Comparison of ENCODE assay signal across 10 mouse cellular contexts in genomic region chr7:131598483-131598824, GRCm38 (mm10). TPM values are rescaled to one million over a fixed set of nuclear protein-coding genes. Genes with fewer than 3 reads are reported as not detected.
DNase-seq lines count a peak whose midpoint lies in the region; ATAC-seq and TF ChIP-seq lines count a peak whose summit lies in the region.
"Had no signal": no experiment of that assay in that cellular context is flagged by ENCODE, and none has a peak within 500 bp of the region (broad histone marks: within the 10 kb centered on the region; RNA-seq: fewer than 3 reads in every experiment).

No protein-coding gene starts in this region.

- intact Hi-C loops in left cerebral cortex, postnatal 4 days (cut with DNase I) = no loop called here

- 6% methylated on average over 5 of the region's 5 CpGs for WGBS in kidney, postnatal 0 days

- no peak overlapping the region for H3K4me2 ChIP-seq in kidney, postnatal 0 days (ENCODE audit: low read length)

- no peaks in the 10 kb centered on the region for H3K36me3 ChIP-seq in kidney, postnatal 0 days (ENCODE audit: insufficient read depth, low read length)

- peak; percentile 44 for DNase-seq in kidney, postnatal 0 days (ENCODE audit: low spot score)
- no peak for DNase-seq in kidney, adult 11 months
- DNase-seq in left cerebral cortex, postnatal 4 days = peak; percentile 64
- peak; percentile 77 for DNase-seq in retina, embryonic 14.5 days (ENCODE audit: low spot score)
- no peak for DNase-seq in thymus, postnatal 10 days (ENCODE audit: low spot score in 2 of 2)
- no peak for DNase-seq in adipocyte (ENCODE audit: low spot score)

- TF ChIP-seq CTCF in kidney, postnatal 0 days (IDR thresholded peaks at IDR 0.05; ENCODE audit: low read depth) = peak; percentile 67
- 0 out of 2 replicates have a peak, but pooled peaks have one; percentile 16 for TF ChIP-seq CTCF in bone marrow macrophage, adult 2 months (IDR thresholded peaks at IDR 0.05; ENCODE audit: low read depth, low read length)

- no peaks in the 10 kb centered on the region for H3K4me1 ChIP-seq in kidney, postnatal 0 days (replicated peaks; ENCODE audit: insufficient read depth, low read length)
- H3K4me1 ChIP-seq in bone marrow macrophage, adult 2 months (ENCODE audit: control insufficient read depth, insufficient read depth, low read length) = no peaks in the 10 kb centered on the region

- no peak for TF ChIP-seq POLR2A in bone marrow macrophage, adult 2 months (IDR thresholded peaks at IDR 0.05; ENCODE audit: borderline replicate concordance, low read depth, low read length)

- H3K9ac ChIP-seq in kidney, postnatal 0 days (ENCODE audit: low read depth, low read length) = no peak overlapping the region

- H3K4me3 ChIP-seq in kidney, postnatal 0 days (replicated peaks; ENCODE audit: low read depth, low read length) = no peak overlapping the region
- H3K4me3 ChIP-seq in bone marrow macrophage, adult 2 months (ENCODE audit: insufficient read depth, low read length) = no peak overlapping the region

- H3K27ac ChIP-seq in kidney, postnatal 0 days = no peak overlapping the region
- H3K27ac ChIP-seq in bone marrow macrophage, adult 2 months (ENCODE audit: insufficient read depth, low read depth, low read length) = no peak overlapping the region

- ATAC-seq in kidney, postnatal 0 days (replicated peaks; ENCODE audit: low FRiP score, low read depth) = no peak
- ATAC-seq in frontal cortex, adult (ENCODE audit: low TSS enrichment) = peak; percentile 72; the same call in 1 of the 2 replicates

- H3K27me3 ChIP-seq in kidney, postnatal 0 days (ENCODE audit: insufficient read depth, low read length) = no peaks in the 10 kb centered on the region

- H3K9me3 ChIP-seq in kidney, postnatal 0 days (replicated peaks; ENCODE audit: low read length) = no peaks in the 10 kb centered on the region

RNA-seq across cellular contexts. Expression of gene Bub3, which starts 38.4 kb away (rescaled TPM):
- 136 and 142 TPM in 2 replicates for polyA plus RNA-seq in kidney, postnatal 0 days (2015; fragmentation: Nextera tagmentation; extraction: Ambion mirVana)
- polyA plus RNA-seq in bone marrow macrophage, adult 2 months (2012; ENCODE audit: insufficient read depth, insufficient read length, missing spikeins) = 80.4 and 88.3 TPM in 2 replicates
- 10 to 100 TPM; 56.6 to 59.5 TPM for total RNA-seq in left cerebral cortex, postnatal 4 days (2021)

RNA-seq across cellular contexts. Expression of gene Hmx2, which starts 49.9 kb away (rescaled TPM):
- 4.8 and 6.1 TPM in 2 replicates for polyA plus RNA-seq in kidney, postnatal 0 days (2015; fragmentation: Nextera tagmentation; extraction: Ambion mirVana)
- polyA plus RNA-seq in bone marrow macrophage, adult 2 months (2012; ENCODE audit: insufficient read depth, insufficient read length, missing spikeins) = not detected in 2 replicates
- total RNA-seq in left cerebral cortex, postnatal 4 days (2021) = not detected
- total RNA-seq: adrenal gland, adult 18-20 months; layer of hippocampus, adult 8-10 months had no signal

RNA-seq across cellular contexts. Expression of gene Hmx3, which starts 55.8 kb away (rescaled TPM):
- 0.22 TPM in 1 of 2 replicates, not detected in the other for polyA plus RNA-seq in kidney, postnatal 0 days (2015; fragmentation: Nextera tagmentation; extraction: Ambion mirVana)
- polyA plus RNA-seq in bone marrow macrophage, adult 2 months (2012; ENCODE audit: insufficient read depth, insufficient read length, missing spikeins) = not detected in 2 replicates
- not detected for total RNA-seq in left cerebral cortex, postnatal 4 days (2021)
- total RNA-seq: adrenal gland, adult 18-20 months; layer of hippocampus, adult 8-10 months had no signal

Comparison
In these comparisons a context has a peak if more than half of its experiments do, and no peak if none do; other contexts are left out.
1. DNase-seq: peak in kidney, postnatal 0 days (single experiment), left cerebral cortex, postnatal 4 days (single experiment) and retina, embryonic 14.5 days (single experiment); none in kidney, adult 11 months (single experiment), thymus, postnatal 10 days (0 of 2) and adipocyte (single experiment).